Mouse (Mus musculus) intestine, embryonic 14.5 days (tissue): ENCODE measurements around the gene Inpp5b. TPM values are rescaled to one million over a fixed set of nuclear protein-coding genes. Genes with fewer than 3 reads are reported as not detected.

Source experiments
- ATAC-seq: fragments of 200-750 bp; cut with Nextera tagmentation; replicated peaks from 2 replicates; pipeline ENCODE4 v1.8.0; 2017; ENCODE audit warnings: low read depth, moderate number of reproducible peaks, moderate TSS enrichment, moderate library complexity; ENCODE audit not compliant: low FRiP score, low TSS enrichment
- DNase-seq: peaks from one replicate; pipeline ENCODE4 v3.0.0-alpha.2; 2018; ENCODE audit warnings: low spot score
- H3K27ac ChIP-seq: fragments of 300-500 bp; sonication (generic); 2 replicates; pipeline ENCODE4 v1.5.1; 2014; ENCODE audit warnings: low read depth, mild to moderate bottlenecking, control low read depth
- H3K27me3 ChIP-seq: fragments of 300-500 bp; sonication (generic); replicated peaks from 2 replicates; pipeline ENCODE4 v1.6.1; 2014; ENCODE audit warnings: low read length, control low read depth; ENCODE audit not compliant: control insufficient read depth, insufficient read depth
- H3K36me3 ChIP-seq: fragments of 300-500 bp; sonication (generic); 2 replicates; pipeline ENCODE4 v1.6.1; 2014; ENCODE audit warnings: low read length, control low read depth; ENCODE audit not compliant: control insufficient read depth, insufficient read depth
- H3K4me1 ChIP-seq: fragments of 300-500 bp; sonication (generic); replicated peaks from 2 replicates; pipeline ENCODE4 v1.6.1; 2014; ENCODE audit warnings: low read length, control low read depth, mixed read lengths; ENCODE audit not compliant: control insufficient read depth, insufficient read depth
- H3K4me2 ChIP-seq: fragments of 300-500 bp; sonication (generic); 2 replicates; pipeline ENCODE4 v1.6.1; 2014; ENCODE audit warnings: low read length
- H3K4me3 ChIP-seq: fragments of 300-500 bp; sonication (generic); 2 replicates; pipeline ENCODE4 v1.5.1; 2014; ENCODE audit warnings: low read depth, low read length, control low read depth, mixed read lengths
- H3K9ac ChIP-seq: fragments of 300-500 bp; sonication (generic); 2 replicates; pipeline ENCODE4 v1.6.1; 2014; ENCODE audit warnings: mild to moderate bottlenecking, low read length
- H3K9me3 ChIP-seq: fragments of 300-500 bp; sonication (generic); 2 replicates; pipeline ENCODE4 v1.6.1; 2016; ENCODE audit warnings: low read length, control low read depth; ENCODE audit not compliant: control insufficient read depth
- WGBS: fragments of 180-500 bp; shearing (Covaris S2); extraction: QIAGEN DNeasy Blood & Tissue Kit; methylation state at CpG from one replicate; pipeline ENCODE4 v1.1.7; 2014; 5-methylcytosine and 5-hydroxymethylcytosine counted together
- polyA plus RNA-seq: library from polyadenylated mRNA; unstranded; fragments of >200 nt; fragmentation: Nextera tagmentation; extraction: Ambion mirVana; gene quantifications from 2 replicates; pipeline ENCODE4 v1.2.1, GENCODE M21; 2014

Inpp5b gene
- polyA plus RNA-seq, 1 experiment from 2014 or later = 31.2 TPM

DNA sequence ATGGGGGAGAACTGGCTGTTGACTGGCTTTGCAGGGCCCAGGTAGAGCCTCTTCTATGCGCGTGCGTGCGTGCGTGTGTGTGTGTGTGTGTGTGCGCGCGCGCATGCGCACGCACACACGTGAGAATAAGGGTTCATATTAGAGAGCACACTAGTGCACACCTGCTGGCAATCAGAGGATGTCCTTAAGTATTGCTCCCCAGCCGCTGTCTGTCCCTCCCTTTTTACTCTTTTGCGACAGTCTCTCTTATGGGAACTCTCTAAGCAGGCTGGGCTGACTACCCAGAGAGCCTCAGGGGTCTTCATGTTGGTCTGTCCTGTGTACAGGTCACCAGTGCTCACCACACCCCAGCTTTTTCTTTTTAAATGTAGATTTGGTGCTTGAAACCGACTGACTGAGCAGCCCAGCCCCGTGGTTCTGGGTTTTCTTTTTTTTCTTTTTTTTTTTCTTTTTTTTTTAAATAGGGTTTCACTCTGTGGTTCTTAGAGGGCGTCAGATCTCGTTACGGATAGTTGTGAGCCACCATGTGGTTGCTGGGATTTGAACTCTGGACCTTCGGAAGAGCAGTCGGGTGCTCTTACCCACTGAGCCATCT, 83.8 kb downstream of the Inpp5b start:
- DNase-seq (no peak), ATAC-seq (no peak)
- Histone ChIP-seq H3K4me3 (no peak overlapping the region), H3K9me3 (no peaks in the 10 kb centered on the region), H3K27me3 (no peaks in the 10 kb centered on the region), H3K4me1 (no peaks in the 10 kb centered on the region), H3K27ac (no peak overlapping the region), H3K4me2 (no peak overlapping the region), H3K36me3 (peaks cover 71% of the 10 kb centered on the region), H3K9ac (no peak overlapping the region)
- 94% methylated on average over 21 of the region's 21 CpGs for WGBS

DNA sequence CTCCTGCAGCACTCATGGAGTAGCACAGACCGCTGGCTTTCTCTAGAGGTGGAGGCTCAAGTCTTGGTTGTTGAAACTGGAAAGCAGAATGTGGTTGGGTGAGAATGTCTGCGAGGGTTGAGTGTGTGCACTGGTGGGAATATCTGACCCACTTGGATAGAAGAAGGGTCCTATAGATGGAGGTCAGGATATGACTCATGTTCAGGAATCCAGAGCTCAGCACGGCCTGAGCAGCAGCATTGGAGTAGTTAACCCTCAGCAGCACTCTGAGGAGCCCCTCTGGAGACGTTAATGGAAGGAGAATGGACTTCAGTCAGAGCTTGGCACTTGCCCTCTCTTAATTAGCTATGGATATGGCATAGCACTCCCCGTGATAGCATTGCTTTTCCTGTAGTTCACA, 88.0 kb downstream of the Inpp5b start:
- ATAC-seq = no peak
- Histone ChIP-seq H3K4me3 (no peak overlapping the region), H3K27ac (no peak overlapping the region), H3K4me2 (no peak overlapping the region), H3K9me3 (no peaks in the 10 kb centered on the region), H3K27me3 (no peaks in the 10 kb centered on the region), H3K36me3 (peaks cover 46% of the 10 kb centered on the region), H3K4me1 (no peaks in the 10 kb centered on the region), H3K9ac (no peak overlapping the region)
- DNase-seq = no peak
- WGBS = 70% methylated on average over 5 of the region's 5 CpGs

DNA sequence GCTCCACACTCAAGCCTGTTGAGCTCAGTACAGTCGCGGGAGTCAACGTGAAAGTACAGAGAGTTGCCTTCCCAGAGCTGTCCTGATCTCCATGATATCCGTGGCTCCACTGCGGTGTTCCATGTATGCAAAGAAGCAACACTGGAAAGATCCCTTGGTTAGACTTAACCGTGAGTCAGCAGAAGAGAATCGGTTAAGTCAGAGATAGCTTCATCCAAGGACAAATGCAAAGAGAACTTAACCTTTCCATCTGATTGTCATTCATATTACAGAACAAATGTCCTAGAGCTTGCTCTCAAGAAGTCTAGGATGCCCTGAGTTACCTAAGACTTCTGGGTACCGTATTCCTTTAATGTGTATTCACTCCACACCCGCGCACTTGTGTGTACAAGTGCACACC, 91.1 kb downstream of the Inpp5b start:
- no peaks in the 10 kb centered on the region for H3K4me1 ChIP-seq
- H3K9me3 ChIP-seq = no peaks in the 10 kb centered on the region
- no peaks in the 10 kb centered on the region for H3K27me3 ChIP-seq
- peaks cover 43% of the 10 kb centered on the region for H3K36me3 ChIP-seq
- H3K4me2 ChIP-seq = no peak overlapping the region
- WGBS = 94% methylated on average over 10 of the region's 10 CpGs
- H3K27ac ChIP-seq = no peak overlapping the region
- ATAC-seq (no peak), DNase-seq (no peak)
- H3K9ac ChIP-seq = no peak overlapping the region
- no peak overlapping the region for H3K4me3 ChIP-seq

DNA sequence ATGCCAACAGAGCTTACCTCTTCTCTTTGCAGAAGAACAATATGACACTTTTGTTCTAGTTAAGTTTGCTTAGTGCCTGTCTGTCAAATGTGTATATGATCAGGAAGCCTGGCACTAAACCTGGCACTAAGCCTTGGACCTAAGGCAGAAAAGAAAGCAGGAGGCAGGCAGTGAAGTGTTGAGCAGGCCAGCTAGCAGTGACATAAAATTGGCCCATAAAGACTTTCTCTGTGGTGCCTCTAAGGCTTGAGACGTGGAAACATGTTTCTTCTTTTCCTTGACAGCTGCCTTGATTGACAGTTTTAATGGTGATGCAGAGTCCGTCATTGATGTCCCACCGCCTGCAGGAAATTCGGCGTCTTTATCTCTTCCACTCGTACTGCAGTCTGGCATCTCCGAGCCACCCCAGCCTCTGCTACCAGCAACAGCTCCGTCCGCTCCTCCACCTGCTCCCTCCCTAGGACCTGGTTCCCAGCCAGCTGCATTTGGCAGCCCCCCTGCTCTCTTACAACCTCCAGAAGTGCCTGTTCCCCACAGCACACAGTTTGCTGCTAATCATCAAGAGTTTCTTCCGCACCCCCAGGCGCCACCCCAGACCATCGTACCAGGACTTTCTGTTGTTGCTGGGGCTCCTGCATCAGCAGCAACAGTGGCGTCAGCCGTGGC, 96.5 kb downstream of the Inpp5b start:
- H3K4me1 ChIP-seq = no peaks in the 10 kb centered on the region
- 86% methylated on average over 14 of the region's 14 CpGs for WGBS
- DNase-seq = no peak
- H3K27ac ChIP-seq = no peak overlapping the region
- H3K9me3 ChIP-seq = no peaks in the 10 kb centered on the region
- H3K4me3 ChIP-seq = no peak overlapping the region
- H3K36me3 ChIP-seq = peaks cover 50% of the 10 kb centered on the region
- H3K4me2 ChIP-seq = no peak overlapping the region
- no peak for ATAC-seq
- H3K9ac ChIP-seq = no peak overlapping the region
- no peaks in the 10 kb centered on the region for H3K27me3 ChIP-seq

DNA sequence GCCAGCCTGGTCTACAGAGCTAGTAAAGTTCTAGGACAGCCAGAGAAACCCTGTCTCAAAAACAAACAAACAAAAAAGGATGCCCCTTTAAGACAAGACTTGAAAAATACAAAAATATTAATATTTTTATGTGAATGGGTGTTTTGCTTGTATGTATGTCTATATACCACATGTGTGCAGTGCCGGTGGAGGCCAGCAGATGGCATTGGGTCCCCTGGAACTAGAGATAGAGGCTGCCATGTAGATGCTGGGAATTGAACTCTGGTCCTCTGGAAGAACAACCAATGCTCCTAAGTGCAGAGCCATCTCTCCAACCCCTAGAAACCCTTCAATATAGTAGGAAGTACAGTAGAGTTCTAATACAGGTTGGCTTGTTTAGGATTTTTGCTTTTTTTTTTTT, 99.3 kb downstream of the Inpp5b start:
- Histone ChIP-seq H3K4me2 (no peak overlapping the region), H3K4me1 (no peaks in the 10 kb centered on the region), H3K36me3 (peaks cover 60% of the 10 kb centered on the region), H3K4me3 (no peak overlapping the region), H3K9ac (no peak overlapping the region), H3K27me3 (no peaks in the 10 kb centered on the region), H3K27ac (no peak overlapping the region), H3K9me3 (no peaks in the 10 kb centered on the region)
- WGBS = 94% methylated on average over 1 of the region's 1 CpGs
- DNase-seq = no peak
- no peak for ATAC-seq

- Histone ChIP-seq H3K4me1 (no peaks in the 10 kb centered on the region), H3K4me3 (no peak overlapping the region), H3K9me3 (no peaks in the 10 kb centered on the region), H3K9ac (no peak overlapping the region), H3K27ac (no peak overlapping the region), H3K27me3 (no peaks in the 10 kb centered on the region), H3K36me3 (peaks cover 48% of the 10 kb centered on the region), H3K4me2 (no peak overlapping the region)
- DNase-seq (no peak), ATAC-seq (0 out of 2 replicates have a peak, but pooled peaks have one; percentile 21)
- 49% methylated on average over 11 of the region's 11 CpGs for WGBS
Observed at GRCm38 (mm10) chr4:124843493-124843892, 101.8 kb downstream of the Inpp5b start.

DNA sequence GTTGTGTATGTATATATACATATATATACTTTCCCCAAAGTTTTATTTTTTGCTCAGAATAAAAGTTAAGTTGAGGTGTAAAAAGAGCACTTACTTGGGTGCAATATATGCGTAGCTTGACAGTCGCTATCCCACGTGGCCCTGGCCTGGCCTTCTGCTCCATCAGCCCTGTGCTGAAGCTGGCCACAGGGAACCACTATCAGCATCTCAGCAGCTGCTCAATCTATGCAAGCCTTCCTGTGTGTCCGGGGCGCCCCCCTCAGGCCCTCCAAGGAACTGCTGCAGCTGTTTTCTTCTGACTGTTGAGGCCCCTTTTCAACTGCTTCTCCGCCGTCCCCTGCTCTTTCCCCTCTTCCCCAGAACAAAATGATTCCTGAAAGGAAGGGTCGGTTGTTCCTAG, 105.9 kb downstream of the Inpp5b start:
- peaks cover 22% of the 10 kb centered on the region for H3K36me3 ChIP-seq
- DNase-seq = peak; percentile 91
- ATAC-seq = no peak
- H3K27me3 ChIP-seq = no peaks in the 10 kb centered on the region
- H3K9me3 ChIP-seq = no peaks in the 10 kb centered on the region
- H3K4me2 ChIP-seq = no peak overlapping the region
- peaks cover 16% of the 10 kb centered on the region for H3K4me1 ChIP-seq
- 14% methylated on average over 8 of the region's 8 CpGs for WGBS
- no peak overlapping the region for H3K4me3 ChIP-seq
- H3K9ac ChIP-seq = no peak overlapping the region
- H3K27ac ChIP-seq = no peak overlapping the region

DNA sequence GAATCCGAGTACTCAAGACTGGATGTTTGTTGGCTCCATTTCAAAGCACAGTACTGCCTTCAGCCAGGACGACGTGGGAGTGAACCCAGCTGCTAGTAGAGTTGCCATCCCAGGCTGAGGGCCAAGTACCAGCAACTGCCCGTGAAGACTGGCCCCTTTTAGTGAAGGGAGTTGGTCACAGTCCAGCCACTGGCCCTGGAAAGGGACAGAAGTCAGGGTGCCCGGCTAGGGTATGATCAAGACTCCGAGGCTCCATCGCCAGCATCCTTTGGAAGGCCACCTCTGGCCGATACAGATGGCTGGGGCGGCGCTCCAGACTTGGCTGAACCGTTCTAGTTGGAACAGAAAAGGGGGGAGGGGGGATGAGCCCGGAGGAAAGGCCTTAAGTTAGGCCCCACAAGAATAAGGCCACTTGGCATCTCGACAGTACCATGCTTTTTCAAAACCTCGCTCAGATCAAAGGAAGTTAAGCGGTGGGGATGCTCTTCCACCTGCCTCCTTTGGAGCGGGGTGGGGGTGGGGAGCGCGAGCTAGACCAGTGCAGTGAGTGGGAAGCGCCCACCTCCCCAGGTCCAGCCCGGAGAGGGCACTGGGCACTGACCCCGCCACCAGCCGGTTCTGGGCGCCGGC, 108.1 kb downstream of the Inpp5b start:
- H3K9me3 ChIP-seq = no peaks in the 10 kb centered on the region
- peaks cover 19% of the 10 kb centered on the region for H3K36me3 ChIP-seq
- no peaks in the 10 kb centered on the region for H3K27me3 ChIP-seq
- DNase-seq = no peak
- peak overlapping the region; percentile 90 for H3K4me3 ChIP-seq
- peak overlapping the region; percentile 88 for H3K9ac ChIP-seq
- H3K27ac ChIP-seq = peak overlapping the region; percentile 91
- 3% methylated on average over 20 of the region's 24 CpGs for WGBS
- H3K4me1 ChIP-seq = peaks cover 16% of the 10 kb centered on the region
- peak overlapping the region; percentile 69 for H3K4me2 ChIP-seq
- peak; percentile 7 for ATAC-seq
